Mouse (Mus musculus) heart, adult 9 months (tissue): ENCODE measurements at regions not wholly inside any gene's neighbourhood (a gene's known extent, or its start where the extent isn't known, plus 50 kb on each side); places are given as distances from the start of the nearest gene placed in this dataset.

Experiments used
- DNase-seq, 2 experiments: peaks; one replicate each; pipeline ENCODE4 v3.0.0; 2022; ENCODE audit warnings: low spot score in 2 of 2

GRCm38 (mm10) chr8:12073311-12073999 is 205.2 kb upstream of the A230072I06Rik start:
- peak in 1 of 2 experiments; percentile 7 for DNase-seq

GRCm38 (mm10) chr8:12075943-12076342 is 202.7 kb upstream of the A230072I06Rik start:
- no peak for DNase-seq

GRCm38 (mm10) chr8:12076811-12077375 is 201.7 kb upstream of the A230072I06Rik start:
- no peak for DNase-seq

- DNase-seq = no peak
These were observed 200.7 kb upstream of the A230072I06Rik start for GRCm38 (mm10) chr8:12077896-12078295.

- DNase-seq = no peak
These were observed 199.7 kb upstream of the A230072I06Rik start for GRCm38 (mm10) chr8:12078679-12079566.

- DNase-seq = no peak
These were observed 197.1 kb upstream of the A230072I06Rik start for GRCm38 (mm10) chr8:12081536-12081935.

GRCm38 (mm10) chr8:12087192-12087800 is 191.3 kb upstream of the A230072I06Rik start:
- no peak for DNase-seq

GRCm38 (mm10) chr8:12100145-12100544 is 178.5 kb upstream of the A230072I06Rik start:
- DNase-seq = no peak

GRCm38 (mm10) chr8:12103296-12103695 is 175.3 kb upstream of the A230072I06Rik start:
- DNase-seq = no peak

GRCm38 (mm10) chr8:12105106-12105901 is 173.3 kb upstream of the A230072I06Rik start:
- DNase-seq = no peak

GRCm38 (mm10) chr8:12108578-12108977 is 170.0 kb upstream of the A230072I06Rik start:
- no peak for DNase-seq

- no peak for DNase-seq
These were observed 167.0 kb upstream of the A230072I06Rik start for GRCm38 (mm10) chr8:12111626-12112025.

- DNase-seq = no peak
These were observed 165.6 kb upstream of the A230072I06Rik start for GRCm38 (mm10) chr8:12113023-12113422.

- DNase-seq = no peak
These were observed 152.1 kb upstream of the A230072I06Rik start for GRCm38 (mm10) chr8:12126374-12127001.

- DNase-seq = no peak
These were observed 151.4 kb upstream of the A230072I06Rik start for GRCm38 (mm10) chr8:12127106-12127800.

- DNase-seq = no peak
These were observed 150.7 kb upstream of the A230072I06Rik start for GRCm38 (mm10) chr8:12127801-12128490.

GRCm38 (mm10) chr8:12130591-12130990 is 148.0 kb upstream of the A230072I06Rik start:
- no peak for DNase-seq

GRCm38 (mm10) chr8:12134200-12134599 is 144.4 kb upstream of the A230072I06Rik start:
- DNase-seq = no peak

- DNase-seq = no peak
These were observed 143.0 kb upstream of the A230072I06Rik start for GRCm38 (mm10) chr8:12135392-12136177.
